Comparison of ENCODE assay signal across 8 mouse cellular contexts in genomic region chr10:54040261-54041165, GRCm38 (mm10). TPM values are rescaled to one million over a fixed set of nuclear protein-coding genes. Genes with fewer than 3 reads are reported as not detected.
DNase-seq lines count a peak whose midpoint lies in the region; ATAC-seq and TF ChIP-seq lines count a peak whose summit lies in the region.

No protein-coding gene starts in this region.

- no peak overlapping the region for H3K27ac ChIP-seq in forebrain, postnatal 0 days (ENCODE audit: low read depth, low read length)
- H3K27ac ChIP-seq in forebrain, embryonic 14.5 days (ENCODE audit: low read depth, low read length) = no peak overlapping the region
- peak overlapping the region; percentile 75 for H3K27ac ChIP-seq in liver, embryonic 11.5 days (ENCODE audit: low read depth, low read length)
- H3K27ac ChIP-seq in forebrain, embryonic 13.5 days = no peak overlapping the region

- no peaks in the 10 kb centered on the region for H3K36me3 ChIP-seq in forebrain, postnatal 0 days (ENCODE audit: insufficient read depth)
- H3K36me3 ChIP-seq in forebrain, embryonic 14.5 days (ENCODE audit: control insufficient read depth, insufficient read depth, low read length) = no peaks in the 10 kb centered on the region
- no peaks in the 10 kb centered on the region for H3K36me3 ChIP-seq in liver, embryonic 11.5 days (ENCODE audit: control insufficient read depth, insufficient read depth, low read length)
- H3K36me3 ChIP-seq in forebrain, embryonic 13.5 days (ENCODE audit: poor library complexity, severe bottlenecking) = no peaks in the 10 kb centered on the region

- no peaks in the 10 kb centered on the region for H3K9me3 ChIP-seq in forebrain, postnatal 0 days (ENCODE audit: low read length)
- no peaks in the 10 kb centered on the region for H3K9me3 ChIP-seq in forebrain, embryonic 14.5 days (replicated peaks; ENCODE audit: control insufficient read depth, low read length)
- H3K9me3 ChIP-seq in liver, embryonic 11.5 days (ENCODE audit: control insufficient read depth, low read length) = no peaks in the 10 kb centered on the region
- no peaks in the 10 kb centered on the region for H3K9me3 ChIP-seq in forebrain, embryonic 13.5 days (replicated peaks)

- no peak overlapping the region for H3K4me2 ChIP-seq in forebrain, postnatal 0 days (ENCODE audit: low read depth)
- no peak overlapping the region for H3K4me2 ChIP-seq in forebrain, embryonic 14.5 days (ENCODE audit: low read length)
- H3K4me2 ChIP-seq in liver, embryonic 11.5 days = peak overlapping the region; percentile 37
- no peak overlapping the region for H3K4me2 ChIP-seq in forebrain, embryonic 13.5 days

- DNase-seq in forebrain, postnatal 0 days = peak; percentile 20
- no peak for DNase-seq in forebrain, embryonic 14.5 days (ENCODE audit: low spot score)
- peak; percentile 70 for DNase-seq in CD4-positive helper T cell, adult 2 months (ENCODE audit: low read depth, low spot score)
- DNase-seq in frontal cortex, postnatal 14 days (ENCODE audit: low spot score in 2 of 2) = peak; percentile 24 to 27
- DNase-seq in liver, embryonic 11.5 days (ENCODE audit: low spot score) = no peak
- peak; percentile 60 to 68 for DNase-seq in right cerebral cortex, adult 2 months (ENCODE audit: low spot score in 2 of 2)

- no peak overlapping the region for H3K9ac ChIP-seq in forebrain, postnatal 0 days
- H3K9ac ChIP-seq in forebrain, embryonic 14.5 days (ENCODE audit: low read length) = no peak overlapping the region
- peak overlapping the region; percentile 4; the same call in 1 of the 2 replicates for H3K9ac ChIP-seq in liver, embryonic 11.5 days (ENCODE audit: low read depth, low read length)
- no peak overlapping the region for H3K9ac ChIP-seq in forebrain, embryonic 13.5 days

- H3K27me3 ChIP-seq in forebrain, postnatal 0 days (ENCODE audit: insufficient read depth, low read length) = no peaks in the 10 kb centered on the region
- H3K27me3 ChIP-seq in forebrain, embryonic 14.5 days (replicated peaks; ENCODE audit: control insufficient read depth, insufficient read depth, low read length) = no peaks in the 10 kb centered on the region
- H3K27me3 ChIP-seq in liver, embryonic 11.5 days (replicated peaks; ENCODE audit: control insufficient read depth, insufficient read depth, low read length) = no peaks in the 10 kb centered on the region
- H3K27me3 ChIP-seq in forebrain, embryonic 13.5 days = no peaks in the 10 kb centered on the region

- ATAC-seq in forebrain, postnatal 0 days = peak; percentile 73
- ATAC-seq in forebrain, embryonic 14.5 days = no peak
- ATAC-seq in liver, embryonic 11.5 days (replicated peaks; ENCODE audit: low FRiP score) = peak; percentile 59
- no peak for ATAC-seq in cerebellum, adult (ENCODE audit: insufficient number of reproducible peaks, low FRiP score, low TSS enrichment)
- no peak for ATAC-seq in forebrain, embryonic 13.5 days

- TF ChIP-seq CTCF in forebrain, postnatal 0 days (IDR thresholded peaks at IDR 0.05; ENCODE audit: low read depth) = no peak

- no peak overlapping the region for H3K4me3 ChIP-seq in forebrain, postnatal 0 days (ENCODE audit: low read depth, low read length)
- H3K4me3 ChIP-seq in forebrain, embryonic 14.5 days (ENCODE audit: low read depth, low read length) = no peak overlapping the region
- H3K4me3 ChIP-seq in liver, embryonic 11.5 days (ENCODE audit: low read depth, low read length) = no peak overlapping the region
- no peak overlapping the region for H3K4me3 ChIP-seq in forebrain, embryonic 13.5 days

- WGBS in forebrain, postnatal 0 days = 78% methylated on average over 11 of the region's 11 CpGs
- WGBS in forebrain, embryonic 14.5 days = 89% methylated on average over 11 of the region's 11 CpGs
- 34% methylated on average over 11 of the region's 11 CpGs for WGBS in liver, embryonic 11.5 days
- 91% methylated on average over 11 of the region's 11 CpGs for WGBS in forebrain, embryonic 13.5 days

- no peaks in the 10 kb centered on the region for H3K4me1 ChIP-seq in forebrain, postnatal 0 days (ENCODE audit: insufficient read depth)
- H3K4me1 ChIP-seq in forebrain, embryonic 14.5 days (ENCODE audit: control insufficient read depth, insufficient read depth, low read length) = no peaks in the 10 kb centered on the region
- H3K4me1 ChIP-seq in liver, embryonic 11.5 days (replicated peaks; ENCODE audit: control insufficient read depth, insufficient read depth, low read length) = peaks cover 55% of the 10 kb centered on the region
- H3K4me1 ChIP-seq in forebrain, embryonic 13.5 days = no peaks in the 10 kb centered on the region

RNA-seq across cellular contexts. Expression of gene Man1a, which starts 35.9 kb away (rescaled TPM):
- 24.6 and 25.4 TPM in 2 replicates for total RNA-seq in forebrain, postnatal 0 days (2014; rRNA removed)
- 3.8 and 4.7 TPM in 2 replicates for polyA plus RNA-seq in forebrain, postnatal 0 days (2015; fragmentation: Nextera tagmentation; extraction: Ambion mirVana)
- polyA plus RNA-seq in forebrain, embryonic 14.5 days (2014; fragmentation: Nextera tagmentation; extraction: Ambion mirVana) = 2.0 and 2.5 TPM in 2 replicates
- polyA plus RNA-seq in liver, embryonic 11.5 days (2014; fragmentation: Nextera tagmentation; extraction: Ambion mirVana) = 12.6 and 12.9 TPM in 2 replicates
- 1.2 and 1.4 TPM in 2 replicates for polyA plus RNA-seq in forebrain, embryonic 13.5 days (2015; fragmentation: Nextera tagmentation; extraction: Ambion mirVana)

Comparison
In these comparisons a context has a peak if more than half of its experiments do, and no peak if none do; other contexts are left out.
1. ATAC-seq: peak in forebrain, postnatal 0 days (single experiment) and liver, embryonic 11.5 days (single experiment); none in forebrain, embryonic 14.5 days (single experiment), cerebellum, adult (single experiment) and forebrain, embryonic 13.5 days (single experiment).
2. DNase-seq: peak in forebrain, postnatal 0 days (single experiment), CD4-positive helper T cell, adult 2 months (single experiment), frontal cortex, postnatal 14 days (2 of 2) and right cerebral cortex, adult 2 months (2 of 2); none in forebrain, embryonic 14.5 days (single experiment) and liver, embryonic 11.5 days (single experiment).